Mouse (Mus musculus): Measurements from ENCODE around the gene Zfp746.
A peak's percentile ranks its signal among the peaks of the same experiment; 100 is the strongest.
"Not testable (repeated sequence)": the region's sequence is repeated elsewhere in the genome, so short reads cannot be mapped to it uniquely, and the experiment has no call there.

The Zfp746 gene

DNA sequence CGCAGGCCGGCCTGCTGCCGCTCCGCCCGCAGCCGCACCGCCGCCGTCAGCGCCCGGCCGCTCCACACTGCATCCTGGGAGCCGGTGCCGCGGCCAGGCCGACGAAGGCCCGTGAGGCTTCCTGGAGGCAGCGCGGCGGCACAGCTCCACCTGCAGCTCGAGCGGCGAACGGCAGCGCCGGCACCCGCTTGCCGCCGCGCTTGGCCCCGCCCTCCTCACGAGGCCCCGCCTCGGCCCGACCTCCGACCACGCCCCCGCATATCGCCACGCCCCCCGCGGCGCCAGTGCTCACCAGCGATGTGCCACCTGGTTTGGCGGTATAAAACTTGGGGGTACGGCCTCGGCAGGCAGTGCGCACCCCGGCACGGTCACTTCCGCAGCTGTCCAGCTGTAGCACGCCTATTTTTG lies at the start of gene Zfp746:
Zfp746 (minus strand) TSS at position 123 of the 408 bp plus-strand sequence.
- DNase-seq, result peak; percentile 97 to 98

DNA sequence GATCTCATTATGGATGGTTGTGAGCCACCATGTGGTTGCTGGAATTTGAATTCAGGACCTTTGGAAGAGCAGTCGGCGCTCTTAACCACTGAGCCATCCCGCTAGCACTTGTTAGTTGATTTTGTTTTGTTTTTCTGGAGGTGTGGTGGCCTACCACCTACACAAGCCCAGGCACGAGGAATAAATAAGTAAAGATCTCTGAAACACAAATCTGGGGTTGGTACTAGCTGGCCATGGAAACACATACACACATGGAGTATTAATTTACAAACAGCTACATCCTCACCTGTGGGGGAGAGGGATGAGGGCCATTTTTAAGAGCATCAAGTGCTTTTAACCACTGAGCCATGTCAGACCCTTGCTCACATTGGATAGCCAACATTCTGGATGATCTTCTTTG lies 34.7 kb upstream of the Zfp746 start:
- DNase-seq, result not testable (repeated sequence)

DNA sequence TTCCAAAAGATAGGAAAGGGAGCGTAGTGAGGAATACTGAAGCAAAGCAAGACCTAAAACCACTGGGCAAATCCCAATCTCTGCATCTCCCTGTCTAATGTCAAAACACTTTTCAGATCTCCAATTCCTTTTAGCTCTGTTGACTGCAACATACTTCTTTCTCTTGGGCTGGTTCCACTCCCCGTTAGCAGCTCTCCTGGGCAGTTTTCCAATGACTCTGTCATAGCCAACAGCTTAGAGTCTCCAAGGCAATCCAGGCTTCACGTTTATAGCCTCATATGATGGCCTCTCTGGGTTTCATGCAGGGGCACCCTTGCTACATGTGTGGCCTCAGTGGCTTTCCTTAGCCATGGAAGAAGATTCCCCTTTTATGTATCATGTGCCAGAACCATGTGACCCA lies 29.6 kb upstream of the Zfp746 start:
- DNase-seq, result peak; percentile 17 to 42

DNA sequence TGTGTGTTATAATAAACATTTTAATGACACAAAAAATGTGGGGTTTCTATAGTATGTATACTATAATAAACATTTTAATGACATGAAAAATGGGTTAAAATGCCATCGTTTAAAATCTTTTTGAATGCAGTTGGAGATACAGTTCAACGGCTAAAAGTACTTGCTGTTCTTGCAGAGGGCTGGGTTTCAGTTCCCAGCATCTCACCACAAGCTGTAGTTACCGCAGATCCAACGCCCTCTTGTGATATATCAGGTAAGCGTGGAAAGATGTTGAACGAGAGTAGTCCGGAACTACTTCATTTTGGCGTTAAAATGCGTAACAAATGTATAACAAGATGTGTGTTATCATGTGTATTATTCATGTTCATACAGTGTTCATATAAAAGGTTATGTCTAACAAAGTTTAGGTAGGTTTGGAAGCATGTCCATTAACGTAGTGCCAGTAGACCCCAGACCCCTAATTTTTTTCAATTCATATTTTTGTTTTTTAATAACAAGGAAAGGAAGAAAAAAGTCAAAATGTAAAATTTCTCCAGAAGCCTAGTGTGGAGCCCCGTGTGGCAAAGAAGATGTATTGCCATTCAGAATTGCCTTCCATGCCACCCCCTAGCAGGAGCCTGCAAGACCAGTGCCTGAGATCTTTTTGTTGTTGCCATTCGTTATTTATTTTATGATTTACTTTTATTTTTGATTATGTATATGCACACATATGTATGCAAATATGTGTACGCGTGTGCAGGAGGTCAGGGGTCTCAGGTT lies 743 bp upstream of the Zfp746 start:
- DNase-seq, result no peak

DNA sequence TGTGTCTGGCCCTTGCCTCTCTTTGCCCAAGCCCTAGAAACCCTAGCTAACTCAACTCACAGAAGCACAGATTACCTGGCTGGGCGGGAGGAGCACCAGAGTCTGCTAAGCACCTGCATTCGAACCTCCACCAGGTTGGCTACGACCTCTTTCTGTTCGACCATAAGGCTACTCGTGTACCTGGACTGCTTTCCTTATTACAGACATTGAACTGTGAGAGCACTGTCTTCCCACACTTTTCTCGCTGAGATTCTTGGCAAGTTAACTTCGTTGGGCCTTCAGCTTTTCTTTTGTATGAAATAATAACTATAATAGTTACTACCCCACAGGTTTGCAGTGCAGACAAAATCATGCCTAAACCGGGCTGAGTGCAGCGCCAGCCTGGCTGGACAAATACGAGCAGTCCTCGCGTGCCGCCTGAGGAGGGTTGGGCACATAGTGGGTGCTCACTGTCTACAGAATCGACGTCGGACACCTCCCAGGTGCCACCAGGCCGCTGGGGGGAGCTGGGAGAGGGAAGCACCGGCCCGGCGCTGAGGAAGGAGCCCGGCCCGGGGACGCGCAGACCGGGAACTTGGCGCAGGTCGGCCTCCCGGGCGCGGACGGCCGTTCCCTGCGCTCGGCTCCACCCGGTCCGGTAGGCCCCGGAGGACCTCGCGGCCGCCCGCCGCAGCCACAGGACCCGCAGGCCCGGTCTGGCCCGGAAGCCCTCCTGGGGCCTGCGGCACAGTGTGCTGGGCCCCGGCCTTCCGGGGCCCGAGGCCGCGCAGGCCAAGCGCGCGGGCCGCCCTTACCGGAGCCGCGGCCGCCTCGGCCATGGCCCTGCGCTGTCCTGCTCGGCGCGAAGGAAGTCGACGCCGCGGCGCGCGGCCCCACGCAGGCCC lies 630 bp downstream of the Zfp746 start:
- peak; percentile 75 to 79 for DNase-seq

DNA sequence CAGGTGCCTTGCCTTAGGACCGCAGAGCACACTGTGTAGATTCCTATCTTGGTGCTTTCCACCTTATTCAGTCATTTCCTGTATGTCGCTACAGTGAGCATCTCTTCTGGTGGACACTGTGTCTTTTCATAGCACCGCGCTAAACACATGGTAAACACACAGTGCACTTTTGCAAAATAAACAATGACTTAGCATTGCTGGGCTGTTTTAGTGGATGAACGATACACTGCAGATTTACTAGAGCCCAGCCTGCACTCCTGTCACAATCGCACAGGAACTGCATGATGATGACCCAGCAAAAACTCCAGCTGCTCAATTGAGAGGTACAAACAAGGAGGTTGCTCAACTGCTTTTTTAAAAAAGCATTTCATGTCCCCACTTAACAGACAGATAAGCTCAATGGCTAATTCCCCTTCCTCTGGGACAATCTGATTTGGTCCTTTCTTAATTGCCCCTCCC lies 2.6 kb downstream of the Zfp746 start:
- no peak for DNase-seq

DNA sequence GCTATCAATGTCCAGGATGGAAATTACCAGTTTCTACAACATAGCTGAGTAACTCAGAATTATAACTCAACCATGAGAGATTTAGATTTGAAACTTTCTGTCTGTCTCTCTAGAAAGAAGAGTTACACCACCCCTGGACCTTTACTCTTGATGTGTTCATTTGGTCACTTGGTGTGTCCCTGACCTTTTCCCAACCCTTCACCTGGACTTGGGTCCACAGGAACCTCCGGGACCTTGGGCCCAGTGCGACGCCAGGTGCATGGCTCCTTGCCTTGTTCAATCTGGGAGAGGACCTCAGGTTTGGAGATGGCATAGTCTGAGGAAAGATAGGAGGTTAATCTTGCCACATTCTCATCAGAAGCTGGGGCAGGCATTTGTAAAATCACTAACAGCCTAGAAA lies 4.4 kb downstream of the Zfp746 start:
- DNase-seq, result no peak

DNA sequence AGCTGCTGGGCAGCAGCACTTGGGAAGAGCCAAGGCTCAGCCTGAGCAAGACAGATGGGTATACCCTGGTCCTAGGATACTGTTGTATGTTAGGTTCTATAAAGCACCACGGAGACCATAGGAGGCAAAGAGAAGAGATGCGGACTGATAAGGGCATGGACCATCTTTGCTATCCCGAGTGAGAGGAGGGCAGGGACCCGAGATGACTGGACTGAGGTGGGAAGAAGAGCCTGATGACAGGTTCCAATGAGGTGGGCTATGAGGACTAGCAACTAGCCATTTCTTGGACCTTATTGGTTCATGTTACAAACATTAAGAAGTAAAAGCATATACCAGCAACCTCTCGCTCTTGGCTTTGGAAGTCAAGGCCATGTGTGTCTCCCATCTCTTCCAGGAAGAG lies 5.4 kb downstream of the Zfp746 start:
- no peak for DNase-seq

DNA sequence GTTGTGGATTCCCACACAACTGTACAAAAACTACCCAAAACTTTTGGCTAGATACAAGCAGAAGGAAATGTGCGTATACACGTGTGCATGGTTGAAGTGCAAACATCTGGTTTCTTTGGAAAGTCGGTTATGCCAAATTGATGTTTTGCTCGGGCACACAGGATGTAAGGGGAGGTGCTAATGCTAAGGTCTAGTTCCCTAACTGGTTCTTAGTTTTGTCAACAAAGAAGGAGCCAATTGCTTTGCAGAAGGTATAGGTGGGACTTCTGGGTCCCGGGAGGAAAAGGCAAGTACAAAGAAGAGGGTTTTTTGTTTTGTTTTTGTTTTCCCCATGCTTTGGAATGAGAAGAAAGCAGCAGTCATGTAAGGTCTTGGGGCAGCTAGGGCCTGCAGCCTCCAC lies 13.1 kb downstream of the Zfp746 start:
- DNase-seq, result no peak

DNA sequence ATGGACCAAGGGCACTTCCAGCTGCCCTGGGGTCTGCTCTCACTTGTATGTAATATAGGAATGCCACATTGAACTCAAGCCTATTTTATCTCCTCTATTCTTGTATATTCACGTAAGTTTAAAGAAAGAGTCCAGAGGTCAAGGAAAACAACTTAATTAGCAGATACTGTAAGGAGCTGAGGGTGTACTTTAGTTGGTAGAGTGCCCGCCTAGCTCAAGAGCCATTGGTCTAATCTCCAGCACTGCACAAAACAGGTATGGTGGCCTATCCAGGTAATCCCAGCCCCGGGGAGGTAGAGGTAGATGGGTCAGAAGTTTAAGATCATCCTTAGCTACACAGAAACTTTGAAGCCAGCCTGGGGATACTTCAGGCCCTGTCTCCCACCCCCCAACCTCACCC lies 18.9 kb downstream of the Zfp746 start:
- no peak for DNase-seq

DNA sequence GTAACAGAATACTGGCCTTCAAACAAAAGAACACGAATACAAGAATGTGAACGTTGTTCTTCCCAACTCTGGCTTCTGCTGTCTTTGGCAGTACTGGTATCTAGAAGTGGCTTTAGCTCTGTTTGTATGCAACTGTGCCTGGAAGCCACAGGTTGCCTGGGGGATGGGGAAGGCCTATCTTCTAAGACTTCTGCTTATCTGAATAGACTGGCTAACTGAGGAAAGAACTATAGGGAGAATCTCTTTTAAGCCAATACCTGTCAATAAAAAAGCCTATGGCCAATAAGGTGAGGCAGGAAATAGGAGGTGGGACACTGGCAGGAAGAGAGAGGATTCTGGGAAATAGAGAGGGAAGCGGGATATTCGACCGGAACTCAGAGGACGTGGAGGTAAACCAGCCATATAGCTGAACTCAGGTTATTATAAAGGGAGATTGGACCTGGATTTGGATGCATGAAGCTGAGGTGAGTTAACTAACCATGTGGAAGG lies 20.8 kb downstream of the Zfp746 start:
- no peak for DNase-seq

DNA sequence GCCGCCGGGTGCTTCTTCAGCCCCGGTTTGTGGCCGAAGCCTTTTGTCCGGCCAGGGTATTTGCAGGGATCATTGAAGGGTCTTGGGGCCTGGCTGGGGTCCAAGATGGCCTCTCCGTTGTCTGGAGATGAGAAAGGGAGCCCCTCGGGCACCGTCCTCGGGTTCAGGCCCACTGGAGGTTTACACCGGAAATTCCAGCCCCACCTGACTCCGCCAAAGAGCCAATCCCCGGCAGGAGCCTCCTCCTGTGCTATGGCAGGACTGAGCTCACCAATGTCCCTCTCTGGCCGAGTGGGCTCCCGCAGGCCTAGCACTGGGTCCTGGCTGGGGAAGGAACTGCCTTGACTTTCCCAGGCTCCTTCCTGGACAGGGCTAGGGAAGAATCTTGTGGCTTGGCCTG lies 21.9 kb downstream of the Zfp746 start:
- DNase-seq, result peak in 1 of 2 experiments; percentile 32

DNA sequence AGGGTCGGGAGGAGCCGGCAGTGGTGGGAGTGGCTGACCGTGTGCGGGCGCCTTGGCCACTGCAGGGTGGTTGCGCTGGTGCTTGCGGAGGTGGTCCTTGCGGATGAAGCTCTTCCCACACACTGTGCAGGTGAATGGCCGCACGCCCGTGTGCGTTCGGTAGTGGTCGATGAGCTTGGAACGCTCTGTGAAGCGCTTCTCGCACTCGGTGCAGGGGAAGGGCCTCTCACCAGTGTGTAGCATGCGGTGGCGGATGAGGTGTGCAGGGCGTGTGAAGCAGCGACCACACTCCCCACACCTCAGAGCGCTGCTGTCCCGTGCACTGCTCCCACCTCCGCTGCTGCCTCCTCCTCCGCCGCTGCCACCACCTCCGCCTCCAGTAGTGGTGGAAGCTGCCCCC lies 22.5 kb downstream of the Zfp746 start:
- no peak for DNase-seq

DNA sequence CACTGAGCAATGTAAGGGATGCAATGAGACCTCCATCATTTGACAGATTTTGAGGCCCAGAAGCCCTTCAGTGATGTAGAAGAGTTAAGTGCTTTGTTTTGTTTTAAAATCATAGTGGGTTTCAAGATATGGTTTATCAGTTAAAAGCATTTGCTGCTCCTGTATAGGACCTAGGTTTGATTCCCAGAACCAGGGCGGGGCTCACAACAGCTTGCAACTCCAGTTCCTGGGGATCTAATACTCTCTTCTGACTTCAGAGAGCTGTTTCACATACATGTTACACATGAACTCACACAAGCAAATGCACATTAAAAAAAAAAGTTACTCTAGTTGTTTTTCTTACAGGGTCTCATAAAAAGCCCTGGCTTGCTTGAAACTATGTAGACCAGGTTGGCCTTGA lies 25.5 kb downstream of the Zfp746 start:
- DNase-seq, result no peak

DNA sequence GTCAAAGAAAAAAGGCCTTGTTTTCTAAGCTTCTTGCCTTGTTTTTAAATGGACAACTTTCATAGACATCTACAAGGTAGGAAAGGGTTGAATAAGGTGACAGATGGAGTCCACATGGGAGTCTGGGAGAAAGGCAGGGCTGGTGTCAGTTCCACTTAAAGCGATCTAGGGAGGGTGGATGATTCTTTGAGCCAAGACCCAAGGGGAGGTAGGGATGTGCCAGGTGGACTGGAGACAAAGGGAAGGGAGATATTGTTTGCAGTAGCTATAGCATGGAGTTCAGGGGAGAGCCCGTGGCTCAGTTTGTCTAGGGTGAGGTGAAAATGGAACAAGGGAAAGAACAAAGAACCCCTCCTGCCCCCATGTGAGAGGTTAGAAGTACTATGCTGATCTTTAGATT lies 26.0 kb downstream of the Zfp746 start:
- DNase-seq, result peak; percentile 86 to 92

DNA sequence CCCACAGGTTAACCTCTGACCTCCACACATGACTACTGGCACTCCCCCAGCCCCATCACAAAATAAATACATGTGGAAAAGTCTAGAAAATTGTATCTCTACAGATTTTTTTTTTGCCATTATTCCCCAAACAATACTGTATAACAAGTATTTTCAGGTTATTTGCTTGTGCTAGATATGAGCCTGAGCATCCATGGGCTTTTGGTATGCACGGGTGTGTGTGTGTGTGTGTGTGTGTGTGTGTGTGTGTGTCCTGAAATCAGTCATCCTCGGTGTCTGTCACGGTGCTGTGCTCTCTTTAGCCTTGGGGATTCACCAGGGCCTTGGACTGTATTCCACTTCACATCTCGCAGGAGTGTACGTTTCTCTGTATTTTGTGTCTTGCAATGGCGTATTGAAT lies 34.3 kb downstream of the Zfp746 start:
- DNase-seq, result no peak

DNA sequence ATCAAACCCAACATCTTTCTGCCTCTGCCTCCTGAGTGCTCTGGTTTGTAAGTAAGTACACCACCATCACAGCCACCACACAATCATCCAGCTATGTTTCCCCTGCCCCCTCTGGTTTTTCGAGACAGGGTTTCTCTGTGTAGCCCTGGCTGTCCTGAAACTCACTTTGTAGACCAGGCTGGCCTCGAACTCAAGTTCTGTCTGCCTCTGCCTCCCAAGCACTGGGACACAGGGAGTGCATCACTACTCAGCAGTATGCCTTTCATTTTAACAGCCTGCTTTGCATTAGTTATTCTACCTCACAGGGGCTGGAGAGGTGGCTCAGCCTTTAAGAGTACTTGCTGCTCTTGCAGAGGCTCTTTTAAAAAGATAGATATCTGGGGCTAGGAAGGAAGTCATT lies 34.7 kb downstream of the Zfp746 start:
- no peak for DNase-seq

DNA sequence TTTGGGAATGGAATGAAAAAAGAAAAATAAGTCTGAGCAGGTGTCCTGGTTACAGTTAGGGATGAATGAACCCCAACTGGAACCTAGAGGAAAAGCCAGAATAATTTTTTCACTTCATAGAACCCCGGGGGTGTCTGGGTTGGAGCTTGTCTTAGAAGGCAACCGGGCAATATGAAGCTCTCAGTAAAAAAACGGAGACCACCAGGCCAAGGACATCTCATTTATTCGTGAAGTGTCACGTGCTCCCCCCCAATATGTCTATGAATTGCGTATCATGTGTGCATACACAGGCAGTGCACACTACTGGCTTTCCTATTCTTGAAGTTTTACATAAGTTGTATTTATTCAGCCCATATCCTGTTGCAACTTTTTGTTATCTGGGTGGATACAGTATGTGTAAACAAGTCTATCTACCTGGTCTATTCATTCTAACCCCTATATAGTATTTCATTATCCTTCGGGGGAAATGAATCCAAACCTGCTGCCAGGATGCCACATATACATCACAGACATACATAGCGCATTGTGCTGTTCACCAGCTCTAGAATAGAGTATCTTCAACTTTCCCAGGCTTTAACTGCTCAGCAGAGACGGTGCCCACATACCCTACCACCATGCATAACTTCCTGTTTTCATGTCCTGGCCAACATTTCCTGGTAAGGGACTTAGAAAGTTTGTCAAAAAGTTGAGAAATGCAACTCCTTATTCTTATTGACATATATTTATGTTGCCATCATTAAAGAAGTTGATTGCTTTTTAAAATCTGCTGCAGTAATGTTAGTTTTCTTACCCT lies 36.9 kb downstream of the Zfp746 start:
- no peak for DNase-seq

DNA sequence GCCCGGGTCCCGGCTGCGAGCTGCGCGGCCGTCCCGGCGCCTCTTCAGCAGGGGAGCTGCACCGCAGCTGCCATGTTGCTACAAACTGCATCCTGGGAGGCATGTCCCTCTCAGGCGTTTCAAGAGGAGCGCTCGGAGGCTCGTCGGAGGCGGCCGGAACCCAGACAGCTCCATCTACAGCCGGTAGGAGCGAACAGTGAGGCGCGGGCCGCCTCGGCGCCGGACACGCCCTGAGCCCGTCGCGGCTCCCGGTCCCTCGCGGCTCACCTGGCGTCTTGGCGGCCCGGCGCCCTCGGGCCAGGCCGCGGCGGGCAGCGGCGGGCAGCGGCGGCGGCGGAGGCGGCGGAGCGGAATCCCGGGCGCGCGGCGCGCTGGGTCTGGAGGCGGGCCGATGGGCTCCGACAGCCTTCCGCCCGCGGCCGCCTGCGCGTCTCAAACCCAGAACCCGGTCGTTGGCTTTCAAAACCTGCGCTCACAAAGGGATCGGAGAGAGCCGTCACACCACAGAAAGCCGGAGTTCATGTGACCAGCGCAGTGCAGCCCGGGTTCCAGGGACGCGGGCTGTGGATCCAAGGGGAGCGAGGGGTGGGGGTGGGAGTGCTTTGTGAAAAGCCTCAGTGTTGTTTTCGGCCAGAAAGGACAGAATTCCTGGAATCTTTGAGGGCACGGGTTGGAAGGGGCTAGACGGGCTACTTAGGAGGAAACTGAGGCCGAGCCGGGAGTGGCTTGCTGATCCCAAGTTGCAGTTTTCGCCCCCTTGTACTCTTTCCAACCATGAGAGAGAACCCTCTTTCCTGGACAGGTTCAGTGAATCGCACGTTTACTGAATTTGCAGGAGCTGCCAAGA lies 37.7 kb downstream of the Zfp746 start, which contains the start of gene Zfp777:
Zfp777 (minus strand) TSS at position 486 of the 847 bp plus-strand sequence.
- DNase-seq, result peak; percentile 86 to 88

DNA sequence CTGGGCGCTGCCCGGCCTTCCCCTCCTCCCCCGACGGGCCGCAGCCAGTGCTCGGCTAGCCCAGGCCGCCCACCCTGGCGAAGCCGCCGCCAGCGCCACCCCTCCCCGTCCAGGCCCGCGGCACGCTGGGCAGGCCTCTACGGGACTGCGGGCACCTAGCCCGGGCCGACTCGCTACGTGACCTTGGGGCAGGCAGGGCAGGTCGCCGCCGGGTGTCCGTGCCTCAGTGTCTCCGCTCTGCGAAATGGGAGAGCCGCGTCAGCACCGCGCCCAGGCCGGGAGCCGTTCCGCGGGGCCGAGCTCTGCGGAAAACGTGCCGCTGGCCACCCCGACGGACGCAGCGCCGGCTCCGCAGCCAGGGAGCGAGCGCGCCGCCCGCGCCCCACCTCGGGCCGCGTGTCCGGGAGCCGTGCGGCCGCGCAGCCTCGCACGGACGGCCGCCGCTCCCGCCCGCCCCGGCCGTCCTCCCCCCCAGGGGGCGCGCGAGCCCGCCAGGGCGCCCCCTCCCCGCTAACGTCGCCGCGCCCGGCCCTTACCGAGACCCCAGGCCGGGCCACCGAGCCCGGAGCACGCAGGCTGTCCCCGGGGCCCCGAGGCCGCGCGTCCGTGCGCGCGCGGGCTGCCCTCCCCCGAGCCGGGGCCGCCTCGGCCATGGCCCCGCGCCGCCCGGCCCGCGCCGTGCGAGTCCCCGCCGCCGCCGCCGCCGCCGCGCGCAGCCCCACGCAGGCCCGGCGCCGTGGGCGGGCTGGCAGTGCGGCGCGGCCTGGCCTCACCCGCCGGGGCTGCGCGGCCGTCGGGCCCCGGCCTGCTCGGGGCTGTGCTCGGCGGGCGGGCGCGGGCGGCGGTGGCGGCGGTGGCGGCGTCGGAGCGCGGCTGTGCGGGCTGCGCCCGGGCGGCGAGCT lies 38.7 kb downstream of the Zfp746 start:
- DNase-seq, result peak; percentile 63 to 68

DNA sequence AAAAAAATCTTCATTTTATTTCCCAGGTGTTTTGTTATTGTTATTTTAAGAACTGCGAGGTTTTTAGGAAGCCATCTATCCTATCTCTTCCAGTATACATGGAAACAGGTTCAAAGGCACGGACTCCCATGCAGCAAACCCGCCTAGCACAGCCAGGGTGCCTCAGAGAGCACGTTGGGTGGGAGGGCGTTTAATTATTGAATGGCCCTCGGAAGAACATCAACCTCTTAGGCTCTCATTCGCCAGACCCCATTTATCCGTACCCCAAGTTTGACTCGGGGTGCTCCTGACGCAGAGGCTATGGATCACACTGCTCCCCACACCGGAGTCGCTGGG lies 39.3 kb downstream of the Zfp746 start:
- no peak for DNase-seq
